Mouse (Mus musculus): ENCODE measurements around the gene Smyd4.
A peak's percentile ranks its signal among the peaks of the same experiment; 100 is the strongest.

The Smyd4 gene

GRCm38 (mm10) chr11:75420037-75420436, 71.8 kb downstream of the Smyd4 start:
- no peak for DNase-seq (ENCODE audit: low read depth, low spot score)

DNA sequence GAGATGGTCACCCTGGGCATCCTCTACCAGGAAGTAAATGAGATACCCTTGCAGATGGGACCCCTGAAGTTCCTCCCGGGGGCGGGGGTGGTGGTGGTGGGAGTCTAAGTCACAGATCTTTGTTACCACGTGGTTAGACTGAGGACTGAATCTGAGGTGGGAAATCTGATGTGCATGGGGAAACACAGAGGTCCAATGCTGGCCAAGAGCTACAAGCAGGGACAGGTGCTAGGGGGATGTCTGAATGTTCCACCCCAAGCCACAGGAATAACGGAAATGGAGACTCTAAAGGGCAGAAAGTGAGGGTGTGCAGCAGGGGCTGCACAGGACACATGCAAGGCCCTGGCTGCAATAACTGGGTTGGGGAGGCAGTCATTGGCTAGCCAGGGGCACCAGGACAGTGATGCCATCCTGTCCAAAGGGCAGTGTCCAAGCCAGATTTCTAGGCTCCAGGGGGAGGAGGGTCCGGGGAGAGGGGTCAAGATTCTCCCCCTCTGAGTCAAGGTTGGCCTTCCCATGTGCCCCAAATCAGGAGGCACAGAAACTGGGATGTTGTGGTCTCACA, 72.7 kb downstream of the Smyd4 start:
- DNase-seq (ENCODE audit: low read depth, low spot score) = no peak

DNA sequence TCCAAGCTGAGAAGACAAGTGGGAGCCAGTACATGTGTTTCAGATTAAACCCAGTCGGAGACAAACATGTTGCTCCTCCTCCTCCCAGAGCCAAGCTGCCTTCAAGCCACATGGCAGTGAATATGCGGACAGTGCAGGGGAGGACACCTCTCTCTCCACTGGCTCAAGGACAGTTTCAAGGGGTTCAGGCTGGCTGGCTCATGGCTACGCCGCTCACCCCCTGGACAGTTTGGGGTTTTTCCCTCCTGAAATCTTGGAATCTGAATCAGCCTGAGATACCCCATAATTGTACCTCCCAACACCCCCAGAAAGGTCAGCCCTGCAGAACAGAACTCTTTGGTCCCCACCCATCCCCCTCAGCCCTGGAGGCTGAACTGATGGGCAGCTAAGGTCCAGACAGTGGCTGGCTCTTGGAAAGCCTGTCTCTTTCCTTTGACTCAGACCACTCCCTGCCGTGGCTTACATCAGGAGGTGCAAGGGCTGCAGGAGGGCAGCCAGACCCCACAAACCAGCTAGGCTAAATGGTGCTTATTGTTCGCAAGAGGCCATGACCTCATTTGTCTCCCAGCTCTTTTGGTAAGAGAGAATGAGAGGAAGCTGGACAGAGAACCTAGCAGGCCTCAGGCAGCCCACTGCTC, 73.3 kb downstream of the Smyd4 start:
- no peak for DNase-seq (ENCODE audit: low read depth, low spot score)

GRCm38 (mm10) chr11:75422013-75422792, 74.0 kb downstream of the Smyd4 start, which contains the start of gene Serpinf1:
Serpinf1 (minus strand) TSS chr11:75422701.
- no peak for DNase-seq (ENCODE audit: low read depth, low spot score)

DNA sequence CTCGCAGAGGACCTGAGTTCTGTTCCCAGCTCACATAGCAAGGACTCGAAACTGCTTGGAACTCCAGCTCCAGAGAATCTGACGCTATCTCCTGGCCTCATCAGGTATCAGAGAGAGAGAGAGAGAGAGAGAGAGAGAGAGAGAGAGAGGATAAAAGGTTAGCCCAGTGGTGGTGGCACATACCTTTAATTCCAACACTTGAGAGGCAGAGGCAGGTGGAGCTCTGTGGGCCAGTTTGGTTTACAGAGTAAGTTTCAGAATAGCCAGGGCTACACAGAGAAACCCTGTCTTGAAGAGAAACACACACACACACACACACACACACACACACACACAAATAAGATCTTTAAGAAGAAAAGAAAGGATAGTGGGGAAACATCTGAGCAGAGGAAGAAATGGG, 74.9 kb downstream of the Smyd4 start:
- DNase-seq (ENCODE audit: low read depth, low spot score) = no peak

- DNase-seq (ENCODE audit: low read depth, low spot score) = no peak
Observed at GRCm38 (mm10) chr11:75424033-75424432, 75.8 kb downstream of the Smyd4 start.

DNA sequence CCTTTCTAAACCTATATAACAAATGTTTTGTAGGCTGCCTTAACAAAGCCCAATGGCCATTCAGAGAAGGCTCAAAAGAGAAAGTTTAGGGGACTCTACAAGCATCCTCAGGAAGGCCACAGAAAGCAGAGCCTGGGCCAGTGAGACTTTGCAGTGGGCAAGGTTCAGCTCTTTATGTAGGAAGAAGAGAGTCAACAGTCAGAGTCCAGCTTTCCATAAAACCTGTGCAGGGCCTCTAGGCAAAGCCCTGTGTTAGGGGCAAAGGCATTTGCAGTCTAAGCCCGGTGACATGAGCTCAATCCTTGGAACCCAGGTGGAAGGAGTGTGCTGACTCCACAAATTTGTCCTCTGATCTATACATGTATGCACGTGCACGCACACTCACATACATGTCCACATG, 76.2 kb downstream of the Smyd4 start:
- DNase-seq (ENCODE audit: low read depth, low spot score) = no peak

GRCm38 (mm10) chr11:75429019-75429705, 80.9 kb downstream of the Smyd4 start:
- no peak for DNase-seq (ENCODE audit: low read depth, low spot score)

DNA sequence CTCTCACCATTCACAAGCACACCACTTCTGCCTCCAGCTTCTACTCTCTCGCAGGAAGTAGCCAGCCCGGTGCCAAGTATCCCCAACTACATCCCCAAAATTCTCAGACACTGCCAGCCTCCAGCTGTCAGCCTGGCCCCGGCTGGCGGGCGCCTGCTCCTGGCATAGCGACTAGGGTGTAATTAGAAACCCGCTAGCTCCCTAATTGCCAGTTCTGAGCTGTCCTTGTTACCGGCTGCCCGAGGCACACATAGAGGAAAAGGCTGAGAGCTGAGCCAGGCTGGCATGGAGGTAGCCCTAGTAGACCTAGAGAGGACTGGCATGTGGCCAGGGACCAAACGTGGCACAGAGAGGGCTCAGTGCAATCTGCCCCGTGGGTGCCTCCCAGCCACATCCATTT, 83.1 kb downstream of the Smyd4 start:
- no peak for DNase-seq (ENCODE audit: low read depth, low spot score)

- peak; percentile 28 for DNase-seq (ENCODE audit: low read depth, low spot score)
Observed at GRCm38 (mm10) chr11:75434138-75434537, 85.9 kb downstream of the Smyd4 start.

DNA sequence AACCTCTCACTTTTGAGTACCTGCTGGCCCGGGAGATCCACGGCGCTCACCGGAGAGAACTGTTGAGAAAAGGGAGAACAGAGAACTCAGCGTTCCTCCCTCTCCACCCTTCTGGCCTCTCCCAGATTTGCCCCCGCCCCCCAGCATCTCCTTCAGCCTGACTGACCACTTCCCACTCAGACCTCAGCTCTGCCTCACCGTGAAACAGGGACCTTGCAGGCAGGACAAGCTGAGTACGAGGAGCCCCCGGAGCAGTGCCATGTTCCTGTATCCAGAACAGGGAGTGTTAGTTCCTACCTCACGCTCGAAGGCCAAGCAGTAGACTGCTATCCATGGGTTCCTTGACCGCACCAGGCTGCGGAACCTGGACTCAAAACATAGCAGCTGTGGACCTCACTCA, 90.0 kb downstream of the Smyd4 start:
- no peak for DNase-seq (ENCODE audit: low read depth, low spot score)

- DNase-seq (ENCODE audit: low read depth, low spot score) = no peak
Observed at GRCm38 (mm10) chr11:75438804-75439203, 90.6 kb downstream of the Smyd4 start.

- no peak for DNase-seq (ENCODE audit: low read depth, low spot score)
Observed at GRCm38 (mm10) chr11:75439363-75439762, 91.1 kb downstream of the Smyd4 start, which contains the start of gene Serpinf2. Serpinf2 (minus strand) TSS chr11:75439591.

GRCm38 (mm10) chr11:75439951-75440350, 91.7 kb downstream of the Smyd4 start:
- DNase-seq (ENCODE audit: low read depth, low spot score) = no peak

GRCm38 (mm10) chr11:75441034-75441433, 92.8 kb downstream of the Smyd4 start:
- no peak for DNase-seq (ENCODE audit: low read depth, low spot score)

- no peak for DNase-seq (ENCODE audit: low read depth, low spot score)
Observed at GRCm38 (mm10) chr11:75441601-75442000, 93.4 kb downstream of the Smyd4 start.

DNA sequence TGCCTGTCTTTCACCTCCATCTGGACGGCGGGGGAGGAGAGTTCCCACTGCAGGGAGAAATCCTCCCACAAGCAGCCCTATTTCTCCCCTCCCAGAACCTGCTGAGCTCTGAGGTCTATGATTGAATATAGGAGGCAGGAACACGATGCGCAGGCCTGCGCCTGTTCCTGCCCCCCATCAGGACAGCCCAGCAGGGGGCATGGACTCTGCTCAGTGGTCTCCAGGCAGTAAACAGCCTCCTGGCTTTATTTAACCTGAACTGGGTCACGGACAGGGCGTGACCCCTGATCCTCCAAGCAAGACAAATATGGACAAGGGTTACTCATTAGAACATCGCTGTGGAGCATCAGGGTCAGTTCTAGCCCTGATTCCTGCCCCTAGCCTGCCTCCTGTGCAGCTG, 95.5 kb downstream of the Smyd4 start:
- peak; percentile 58 for DNase-seq (ENCODE audit: low read depth, low spot score)

GRCm38 (mm10) chr11:75448575-75448974, 100.3 kb downstream of the Smyd4 start:
- DNase-seq (ENCODE audit: low read depth, low spot score) = no peak

DNA sequence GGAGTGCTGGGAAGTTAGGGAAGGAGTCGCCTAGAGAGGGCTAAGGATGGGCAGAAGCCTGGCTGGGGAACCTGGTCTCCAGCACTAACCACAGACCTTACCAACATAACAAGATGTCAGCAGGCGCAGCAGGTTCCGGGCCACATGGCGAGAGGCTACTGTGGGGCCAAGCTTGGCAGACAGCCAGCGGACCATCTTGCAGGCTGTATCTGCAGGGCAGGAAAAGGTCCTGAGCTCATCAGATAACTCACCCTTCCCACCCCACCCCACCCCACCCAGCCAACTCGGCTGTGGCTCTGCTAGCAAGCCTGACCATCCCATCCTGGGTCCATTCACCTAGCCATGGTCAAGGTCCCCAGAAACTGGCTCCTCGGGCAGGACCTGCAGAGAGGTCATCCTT, 101.5 kb downstream of the Smyd4 start:
- no peak for DNase-seq (ENCODE audit: low read depth, low spot score)

DNA sequence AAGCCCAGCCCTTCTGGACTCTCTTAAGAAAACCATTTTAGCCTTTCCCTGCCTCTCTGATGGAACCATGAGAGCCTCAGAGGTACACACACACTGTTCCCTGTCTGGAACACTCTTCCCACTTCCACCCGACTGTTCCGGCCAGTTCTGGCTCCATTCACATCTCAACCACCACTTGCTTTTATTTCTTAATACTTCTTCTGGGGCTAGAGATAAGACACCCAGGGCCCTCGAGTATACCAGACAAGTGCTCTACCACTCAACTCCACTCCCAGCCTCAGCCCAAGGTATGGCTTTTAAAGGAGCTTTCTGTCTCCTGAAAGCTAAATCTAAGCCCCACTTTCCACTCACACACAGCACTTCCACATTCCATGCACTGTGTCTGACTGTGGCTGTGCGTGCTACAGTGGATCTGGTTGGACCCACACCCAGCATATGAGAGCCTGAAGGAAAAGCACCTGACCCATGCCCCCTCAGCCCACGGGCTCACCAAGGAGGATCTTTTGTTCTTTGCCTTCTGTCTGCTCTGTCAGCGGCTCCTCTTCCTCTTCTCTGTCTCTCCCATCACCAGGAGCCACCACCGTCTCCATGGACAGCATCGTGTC, 102.2 kb downstream of the Smyd4 start:
- DNase-seq (ENCODE audit: low read depth, low spot score) = no peak

- no peak for DNase-seq (ENCODE audit: low read depth, low spot score)
Observed at GRCm38 (mm10) chr11:75450936-75451335, 102.7 kb downstream of the Smyd4 start.

GRCm38 (mm10) chr11:75452081-75452480, 103.8 kb downstream of the Smyd4 start:
- DNase-seq (ENCODE audit: low read depth, low spot score) = no peak

All from ES-CJ7 (cell line).